Mouse (Mus musculus) ES-E14 (cell line): ENCODE measurements around the gene Rbm7.

ENCODE experiments used
- HCFC1 ChIP-seq: IDR thresholded peaks from 2 replicates; pipeline ENCODE4 v1.6.1; 2012; ENCODE audit warnings: low read length, inconsistent platforms, borderline replicate concordance; ENCODE audit not compliant: insufficient read depth
- MAFK ChIP-seq: IDR thresholded peaks from 2 replicates; pipeline ENCODE4 v1.6.1; 2014; ENCODE audit warnings: mild to moderate bottlenecking, low read depth, low read length, inconsistent platforms; ENCODE audit not compliant: insufficient read depth
- ZC3H11A ChIP-seq: IDR thresholded peaks from 2 replicates; pipeline ENCODE4 v1.6.1; 2012; ENCODE audit warnings: low read depth, mild to moderate bottlenecking, inconsistent platforms, low read length, borderline replicate concordance
- ZNF384 ChIP-seq: IDR thresholded peaks from 2 replicates; pipeline ENCODE4 v1.6.1; 2012; ENCODE audit warnings: low read depth, low read length, inconsistent platforms

GRCm38 (mm10) chr9:48495548-48495932, 441 bp upstream of the Rbm7 start:
- no peak for TF ChIP-seq HCFC1
- TF ChIP-seq ZNF384 = no peak
- TF ChIP-seq ZC3H11A = no peak
- no peak for TF ChIP-seq MAFK
